Mouse (Mus musculus) adrenal gland, postnatal 4 days (tissue): Measurements from ENCODE around the gene H6pd. TPM values are rescaled to one million over a fixed set of nuclear protein-coding genes. Genes with fewer than 3 reads are reported as not detected.
"Not testable (repeated sequence)": the region's sequence is repeated elsewhere in the genome, so short reads cannot be mapped to it uniquely, and the experiment has no call there.

ENCODE experiments used
- DNase-seq, 2 experiments: peaks; one replicate each; pipeline ENCODE4 v3.0.0; 2021 to 2022; ENCODE audit warnings: low spot score in 2 of 2, mixed read lengths in 2 of 2
- long read RNA-seq, 2 experiments: library from polyadenylated mRNA; stranded (forward); transcript quantifications; one replicate each; pipeline ENCODE4 v2.0.0; 2021
- total RNA-seq, 2 experiments: library from RNA; stranded (reverse); gene quantifications; 2 replicates each; pipeline ENCODE4 v1.2.3; 2021

The H6pd gene
- total RNA-seq: 100 to 1,000 TPM; 108 to 120 TPM
- long read RNA-seq, experiment 1, full-length matches to known transcripts: 23 of 55 reads
- long read RNA-seq, experiment 1, partial matches to known transcripts: 6 of 55 reads
- long read RNA-seq, experiment 1, other reads (novel, unspliced or antisense): 26 of 55 reads
- long read RNA-seq, experiment 2, full-length matches to known transcripts: 58 of 95 reads
- long read RNA-seq, experiment 2, partial matches to known transcripts: 29 of 95 reads
- long read RNA-seq, experiment 2, other reads (novel, unspliced or antisense): 8 of 95 reads

GRCm38 (mm10) chr4:150008853-150009586 lies at the start of gene H6pd:
TSS of gene H6pd (minus strand) at chr4:150009023.
- DNase-seq: peak; percentile 78 to 79

- DNase-seq: no peak
Measured at GRCm38 (mm10) chr4:150057722-150058121, 48.9 kb upstream of the H6pd start.

- no peak for DNase-seq
Measured at GRCm38 (mm10) chr4:150056171-150056570, 47.3 kb upstream of the H6pd start.

DNA sequence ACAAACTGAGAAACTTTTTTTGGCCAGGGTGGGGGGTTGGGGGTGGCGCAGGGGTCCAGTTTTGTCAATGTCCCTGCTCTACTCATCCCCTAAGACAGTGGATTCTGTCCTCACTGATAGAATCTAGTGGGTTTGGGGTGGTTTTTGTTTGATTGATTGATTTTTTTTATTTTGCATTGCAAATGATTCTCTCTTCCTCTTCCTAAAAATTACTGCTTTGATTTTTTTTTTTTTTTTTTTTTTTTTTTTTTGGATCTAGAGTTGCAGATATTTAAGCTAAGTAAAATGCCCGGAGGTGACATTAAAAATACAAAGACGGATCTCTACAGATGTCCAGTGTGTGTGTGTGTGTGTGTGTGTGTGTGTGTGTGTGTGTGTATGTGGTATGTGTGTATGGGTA lies 43.6 kb upstream of the H6pd start:
- DNase-seq: no peak

- DNase-seq: no peak
Measured at GRCm38 (mm10) chr4:150051514-150051913, 42.7 kb upstream of the H6pd start.

- no peak for DNase-seq
Measured at GRCm38 (mm10) chr4:150049564-150050226, 40.9 kb upstream of the H6pd start.

DNA sequence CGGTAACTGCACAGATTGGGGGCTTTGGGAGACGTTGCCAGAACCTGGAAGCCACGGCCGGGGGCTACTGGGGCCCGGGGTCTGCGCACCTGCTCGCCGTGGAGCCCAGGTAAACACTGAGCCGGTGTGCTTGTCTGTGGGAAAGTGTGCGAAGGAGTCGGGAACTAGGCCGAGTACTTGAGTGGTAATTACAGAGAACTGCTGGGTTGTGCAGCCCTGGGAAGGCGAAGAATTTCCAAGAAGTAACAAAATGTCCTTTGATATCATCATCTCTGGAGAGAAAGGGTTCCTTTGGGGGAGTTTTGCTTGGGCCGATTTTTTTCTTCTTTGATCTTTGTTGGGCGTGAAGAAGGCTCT lies 40.3 kb upstream of the H6pd start:
- DNase-seq: no peak

DNA sequence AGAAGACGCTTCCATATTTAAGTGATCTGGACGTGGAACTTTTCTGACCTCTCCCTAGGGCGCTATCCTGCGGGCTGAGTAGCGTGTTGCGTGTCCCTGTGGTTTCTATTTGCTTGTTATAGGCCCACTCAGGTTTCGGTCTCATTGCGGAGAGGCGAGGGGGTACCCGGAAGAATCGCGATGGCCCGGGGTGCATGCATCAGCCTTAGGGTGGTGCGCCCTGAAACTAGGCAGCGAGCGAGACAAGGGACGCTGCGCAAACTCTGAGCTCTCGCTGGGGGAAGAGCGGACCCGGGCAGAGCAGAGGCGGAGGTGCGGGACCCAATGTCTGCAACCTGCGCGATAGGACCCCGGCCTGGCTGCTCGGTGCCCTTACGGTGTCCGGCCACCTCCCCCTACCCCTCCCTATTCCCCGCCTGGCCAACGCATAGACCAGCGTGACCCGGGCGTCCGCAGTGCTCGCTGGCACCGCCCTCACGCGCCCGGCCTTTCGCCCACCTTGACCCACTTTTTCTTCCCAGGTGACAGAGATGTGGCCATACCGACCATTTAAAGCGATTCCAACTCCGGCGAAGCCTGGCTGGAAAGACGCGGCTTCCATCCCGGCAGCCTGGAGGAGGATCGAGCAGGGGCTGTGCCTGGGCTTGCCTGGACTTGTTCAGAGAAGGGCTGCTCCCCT lies 39.8 kb upstream of the H6pd start:
- DNase-seq: no peak

GRCm38 (mm10) chr4:150048038-150048437 lies 39.2 kb upstream of the H6pd start:
- no peak for DNase-seq

DNA sequence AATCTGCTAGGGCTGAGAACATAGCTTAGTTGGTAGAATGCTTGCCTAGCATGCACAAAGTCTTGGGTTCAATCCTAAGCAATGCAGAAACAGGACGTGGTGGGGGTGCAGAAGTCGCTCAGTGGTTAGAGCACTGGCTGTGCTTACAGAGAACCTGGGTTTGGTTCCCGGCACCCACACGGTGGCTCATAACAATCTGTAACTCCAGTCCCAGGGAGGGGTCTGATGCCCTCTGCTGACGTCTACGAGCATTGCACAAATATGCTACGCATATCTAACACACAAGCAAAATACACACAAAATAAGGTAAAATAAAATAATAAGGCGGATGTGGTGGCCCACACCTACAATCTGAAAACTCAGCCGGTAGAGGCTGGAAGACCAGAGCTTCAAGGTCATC lies 34.8 kb upstream of the H6pd start:
- no peak for DNase-seq

GRCm38 (mm10) chr4:150041346-150042110 lies 32.7 kb upstream of the H6pd start:
- no peak for DNase-seq

DNA sequence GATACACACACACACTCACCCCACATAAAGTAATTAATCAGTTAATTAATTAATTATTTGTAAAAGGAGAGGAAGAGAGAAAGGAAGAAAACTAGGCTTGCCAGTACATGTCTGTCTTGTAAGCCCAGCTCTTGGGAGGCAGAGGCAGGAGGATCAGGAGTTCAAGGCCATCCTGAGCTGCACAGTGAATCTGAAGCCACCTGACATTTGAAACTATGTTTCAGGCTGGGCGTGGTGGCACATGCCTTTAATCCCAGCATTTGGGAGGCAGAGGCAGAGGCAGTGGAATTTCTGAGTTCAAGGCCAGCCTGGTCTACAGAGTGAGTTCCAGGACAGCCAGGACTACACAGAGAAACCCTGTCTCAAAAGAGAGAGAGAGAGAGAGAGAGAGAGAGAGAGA lies 32.0 kb upstream of the H6pd start:
- not testable (repeated sequence) for DNase-seq

GRCm38 (mm10) chr4:150040003-150040581 lies 31.3 kb upstream of the H6pd start:
- DNase-seq: no peak

- DNase-seq: no peak
Measured at GRCm38 (mm10) chr4:150038533-150038932, 29.7 kb upstream of the H6pd start.

DNA sequence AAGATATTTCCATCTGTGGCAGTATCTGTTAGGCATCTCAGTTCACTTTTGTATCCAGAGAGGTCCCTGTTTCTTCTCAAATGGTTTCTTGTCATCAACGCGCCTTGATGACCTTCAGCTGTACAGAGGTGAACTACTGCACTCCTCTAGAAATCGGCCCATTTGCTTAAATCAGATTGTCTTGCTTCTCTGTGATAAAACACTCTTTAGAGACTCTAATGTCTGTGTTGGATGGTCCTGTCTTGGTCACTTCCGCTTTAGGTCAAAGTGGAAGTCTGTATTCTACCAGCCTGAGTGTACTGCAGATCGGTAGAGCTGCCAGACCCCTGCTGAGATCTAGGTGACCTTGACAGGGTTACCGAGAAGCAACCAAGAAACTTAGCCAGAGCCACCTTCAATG lies 27.3 kb upstream of the H6pd start:
- no peak for DNase-seq

DNA sequence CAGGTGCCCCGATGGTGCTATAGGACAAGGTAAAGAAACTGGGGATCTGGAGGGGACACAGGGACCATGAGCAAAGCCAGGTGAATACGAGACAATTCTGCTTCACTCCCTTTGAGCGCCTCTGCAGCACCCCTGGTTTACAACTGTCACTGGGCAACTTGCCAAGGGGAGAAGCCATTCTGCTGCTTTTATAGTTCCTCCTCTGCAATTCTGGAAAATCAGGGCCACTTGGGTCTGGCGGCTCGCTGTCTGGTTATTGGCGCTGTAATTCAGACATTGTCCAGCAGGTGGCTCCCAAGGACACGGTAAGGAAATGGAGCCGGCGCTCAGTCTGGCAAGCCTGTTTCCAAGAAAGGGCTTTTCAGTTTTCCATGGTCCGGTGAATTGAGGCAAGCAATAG lies 26.5 kb upstream of the H6pd start:
- DNase-seq: peak; percentile 83 to 84

GRCm38 (mm10) chr4:150033261-150033671 lies 24.4 kb upstream of the H6pd start:
- no peak for DNase-seq

DNA sequence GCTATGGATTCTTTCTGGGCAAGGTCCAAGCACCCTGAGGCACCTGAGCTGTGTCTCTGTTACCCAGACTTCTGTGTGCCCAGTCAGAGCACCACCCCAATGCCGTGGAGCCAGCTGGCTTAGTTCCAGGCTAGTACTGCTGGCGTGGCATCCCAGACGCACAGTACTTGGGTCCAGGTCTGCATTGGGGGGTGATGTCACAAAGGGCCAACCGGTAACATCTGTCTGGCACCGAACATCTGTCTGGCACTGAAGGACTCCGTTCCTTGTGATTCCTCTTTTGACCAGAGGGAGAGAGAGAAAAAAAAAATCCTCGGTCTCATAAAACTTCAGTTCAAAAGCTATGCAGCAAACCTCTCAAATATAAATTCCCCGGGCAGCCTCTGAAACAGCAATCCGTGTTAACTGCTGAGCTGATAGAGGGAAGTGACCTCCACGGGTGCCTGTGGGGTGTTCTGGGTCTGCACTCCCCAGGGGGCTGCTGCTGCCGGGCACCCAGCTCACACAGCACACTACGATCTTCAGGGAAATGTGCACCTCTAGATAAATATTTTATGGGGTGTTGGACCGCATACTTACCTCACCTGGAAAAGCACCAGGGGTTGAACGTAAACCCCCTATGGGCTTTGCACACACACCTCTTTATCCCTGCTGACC lies 22.5 kb upstream of the H6pd start:
- DNase-seq: no peak

DNA sequence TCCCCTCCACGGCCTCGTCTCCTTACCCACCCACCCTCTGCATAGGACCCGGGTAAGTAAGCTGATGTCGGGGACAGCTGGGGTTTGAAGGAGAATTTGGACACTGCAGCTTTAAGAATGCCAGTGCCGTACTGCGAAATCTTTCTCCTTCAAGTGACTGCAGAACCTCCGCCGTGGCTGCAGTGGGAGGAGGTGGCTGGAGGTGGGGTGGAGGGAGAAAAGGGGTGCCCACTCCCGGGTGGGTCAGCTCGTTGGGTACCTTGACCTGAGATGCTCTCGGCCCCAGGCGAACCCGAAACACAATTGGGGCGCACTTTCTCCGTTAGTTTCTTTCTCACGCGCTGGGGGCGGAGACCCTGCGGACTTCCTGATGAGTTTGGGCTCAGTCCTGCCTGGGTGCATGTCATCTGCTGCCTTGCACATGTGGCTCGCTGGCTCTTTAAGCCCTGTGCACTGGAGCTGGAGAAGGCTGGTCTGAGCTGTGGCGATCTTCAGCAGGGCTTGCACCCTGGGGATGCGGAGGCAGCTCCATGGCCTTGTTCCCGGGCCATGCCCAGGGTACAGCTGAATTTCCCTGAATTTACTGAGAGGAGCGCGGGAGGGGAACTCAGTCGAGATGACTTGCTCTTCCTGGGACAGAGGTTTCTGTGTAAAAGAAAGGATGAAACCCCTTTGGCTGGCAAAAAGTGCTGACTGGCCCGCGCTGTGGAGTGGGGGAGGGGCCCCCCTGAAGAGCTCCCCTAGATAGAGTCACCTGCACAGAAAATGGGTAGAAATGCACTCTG lies 21.8 kb upstream of the H6pd start:
- no peak for DNase-seq
